ENCODE assay signal across 16 mouse cellular contexts in genomic region chr5:18282095-18282494, GRCm38 (mm10).
"Had no signal": no experiment of that assay in that cellular context is flagged by ENCODE, and none has a peak within 500 bp of the region (broad histone marks: within the 10 kb centered on the region; RNA-seq: fewer than 3 reads in every experiment).

No protein-coding gene starts in this region.

- H3K27ac ChIP-seq: neural tube, embryonic 13.5 days; neural tube, embryonic 15.5 days; stomach, embryonic 15.5 days; stomach, postnatal 0 days had no signal

- H3K9ac ChIP-seq: neural tube, embryonic 13.5 days; neural tube, embryonic 15.5 days; stomach, embryonic 15.5 days had no signal

- H3K27me3 ChIP-seq: neural tube, embryonic 13.5 days; neural tube, embryonic 15.5 days; stomach, embryonic 15.5 days had no signal

- DNase-seq: retina, postnatal 1 day; right cerebral cortex, adult 18-20 months; right cerebral cortex, postnatal 14 days; right cerebral cortex, postnatal 25 days; right cerebral cortex, postnatal 4 days; spleen, adult 18-20 months; thymus, adult 18-20 months; thymus, adult 2 months; thymus, postnatal 14 days; thymus, postnatal 25 days; thymus, postnatal 36 days; thymus, postnatal 4 days had no signal

- H3K4me3 ChIP-seq: neural tube, embryonic 13.5 days; neural tube, embryonic 15.5 days; stomach, embryonic 15.5 days had no signal

- H3K9me3 ChIP-seq: neural tube, embryonic 13.5 days; stomach, embryonic 15.5 days had no signal

- H3K4me1 ChIP-seq: neural tube, embryonic 13.5 days; neural tube, embryonic 15.5 days; stomach, embryonic 15.5 days had no signal

- H3K4me2 ChIP-seq: neural tube, embryonic 13.5 days; neural tube, embryonic 15.5 days; stomach, embryonic 15.5 days had no signal
